30 mouse cellular contexts compared by ENCODE assay signal in the genomic region with DNA sequence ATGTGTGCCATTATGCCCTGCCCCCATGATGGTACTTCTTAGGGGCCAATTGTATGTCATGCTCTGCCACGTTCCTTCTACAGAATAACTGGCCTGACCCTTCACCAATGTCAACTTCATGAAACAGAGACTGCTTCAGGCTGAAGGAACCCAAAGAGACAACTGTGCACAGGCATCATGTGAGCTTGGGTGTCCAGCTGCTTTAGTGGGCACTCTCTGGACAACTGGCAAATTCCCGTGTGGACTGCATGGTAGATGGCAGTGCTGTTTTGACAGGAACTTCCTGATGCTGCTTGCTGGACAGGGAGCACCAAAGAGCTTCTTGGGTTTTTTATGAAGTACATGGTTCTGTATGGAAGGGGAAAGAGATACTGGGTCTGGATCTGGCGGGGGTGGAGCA.
"Had no signal": no experiment of that assay in that cellular context is flagged by ENCODE, and none has a peak within 500 bp of the region (broad histone marks: within the 10 kb centered on the region; RNA-seq: fewer than 3 reads in every experiment).

No protein-coding gene starts in this region.

- H3K4me3 ChIP-seq: left cerebral cortex, adult 2 months; limb, embryonic 10.5 days; limb, embryonic 12.5 days; limb, embryonic 13.5 days; limb, embryonic 15.5 days; liver, embryonic 12.5 days; liver, embryonic 13.5 days; liver, embryonic 15.5 days; lung, embryonic 15.5 days; midbrain, embryonic 10.5 days; midbrain, embryonic 12.5 days; midbrain, embryonic 13.5 days; midbrain, embryonic 15.5 days had no signal

- H3K36me3 ChIP-seq: limb, embryonic 10.5 days; limb, embryonic 12.5 days; limb, embryonic 13.5 days; limb, embryonic 15.5 days; liver, embryonic 12.5 days; liver, embryonic 13.5 days; liver, embryonic 15.5 days; lung, embryonic 15.5 days; midbrain, embryonic 10.5 days; midbrain, embryonic 12.5 days; midbrain, embryonic 13.5 days; midbrain, embryonic 15.5 days had no signal

- H3K4me1 ChIP-seq: limb, embryonic 13.5 days; limb, embryonic 15.5 days; liver, embryonic 12.5 days; liver, embryonic 15.5 days; lung, embryonic 15.5 days; midbrain, embryonic 15.5 days had no signal

- H3K4me2 ChIP-seq: limb, embryonic 12.5 days; limb, embryonic 13.5 days; limb, embryonic 15.5 days; liver, embryonic 11.5 days; liver, embryonic 12.5 days; liver, embryonic 13.5 days; liver, embryonic 15.5 days; lung, embryonic 14.5 days; lung, embryonic 15.5 days; midbrain, embryonic 11.5 days; midbrain, embryonic 12.5 days; midbrain, embryonic 13.5 days; midbrain, embryonic 15.5 days had no signal

- H3K27ac ChIP-seq: left cerebral cortex, adult 2 months; limb, embryonic 10.5 days; limb, embryonic 12.5 days; limb, embryonic 13.5 days; limb, embryonic 15.5 days; liver, embryonic 12.5 days; liver, embryonic 13.5 days; liver, embryonic 14.5 days; liver, embryonic 15.5 days; lung, embryonic 15.5 days; macrophage; midbrain, embryonic 10.5 days; midbrain, embryonic 12.5 days; midbrain, embryonic 13.5 days; midbrain, embryonic 15.5 days had no signal

- ATAC-seq: liver, embryonic 12.5 days; liver, postnatal 0 days; lung, postnatal 0 days; midbrain, embryonic 13.5 days; midbrain, embryonic 15.5 days; midbrain, embryonic 16.5 days had no signal

- H3K27me3 ChIP-seq: limb, embryonic 12.5 days; limb, embryonic 13.5 days; limb, embryonic 15.5 days; liver, embryonic 13.5 days; liver, embryonic 15.5 days; lung, embryonic 15.5 days; midbrain, embryonic 12.5 days; midbrain, embryonic 13.5 days; midbrain, embryonic 15.5 days had no signal

- DNase-seq: left cerebral cortex, postnatal 4 days; liver; liver, embryonic 13.5 days; liver, postnatal 0 days; lung, adult 18-20 months; lung, adult 2 months; lung, embryonic 14.5 days; lung, postnatal 10 days; lung, postnatal 14 days; lung, postnatal 36 days; lung, postnatal 4 days; midbrain, embryonic 14.5 days had no signal

- H3K9me3 ChIP-seq: limb, embryonic 10.5 days; limb, embryonic 12.5 days; limb, embryonic 13.5 days; limb, embryonic 15.5 days; liver, embryonic 12.5 days; liver, embryonic 13.5 days; liver, embryonic 15.5 days; lung, embryonic 15.5 days; midbrain, embryonic 10.5 days; midbrain, embryonic 12.5 days; midbrain, embryonic 13.5 days; midbrain, embryonic 15.5 days had no signal
